Mouse (Mus musculus) left cerebral cortex, adult 9 months (tissue): ENCODE measurements around the gene Stfa2.
"Not testable (repeated sequence)": the region's sequence is repeated elsewhere in the genome, so short reads cannot be mapped to it uniquely, and the experiment has no call there.

Experiments used
- DNase-seq, 2 experiments: peaks; one replicate each; pipeline ENCODE4 v3.0.0; 2022; ENCODE audit warnings: low spot score in 2 of 2

Gene Stfa2

GRCm38 (mm10) chr16:36408357-36408756 is at the start of gene Stfa2:
TSS of gene Stfa2 (minus strand) at chr16:36408457.
- DNase-seq = no peak

- DNase-seq = no peak
Observed at GRCm38 (mm10) chr16:36455342-36455802, 47.1 kb upstream of the Stfa2 start, which contains the start of gene Stfa3. TSS of gene Stfa3 (minus strand) at chr16:36455392.

- not testable (repeated sequence) for DNase-seq
Observed at GRCm38 (mm10) chr16:36420979-36421378, 12.7 kb upstream of the Stfa2 start.

- no peak for DNase-seq
Observed at GRCm38 (mm10) chr16:36389060-36389459, 19.2 kb downstream of the Stfa2 start.

GRCm38 (mm10) chr16:36367648-36368047 is 40.6 kb downstream of the Stfa2 start, which contains the start of gene BC100530:
TSS of gene BC100530 (minus strand) at chr16:36367748.
- not testable (repeated sequence) for DNase-seq
